Mouse (Mus musculus): ENCODE results near the gene Mtfr2.
A peak's percentile ranks its signal among the peaks of the same experiment; 100 is the strongest.

The Mtfr2 gene

DNA sequence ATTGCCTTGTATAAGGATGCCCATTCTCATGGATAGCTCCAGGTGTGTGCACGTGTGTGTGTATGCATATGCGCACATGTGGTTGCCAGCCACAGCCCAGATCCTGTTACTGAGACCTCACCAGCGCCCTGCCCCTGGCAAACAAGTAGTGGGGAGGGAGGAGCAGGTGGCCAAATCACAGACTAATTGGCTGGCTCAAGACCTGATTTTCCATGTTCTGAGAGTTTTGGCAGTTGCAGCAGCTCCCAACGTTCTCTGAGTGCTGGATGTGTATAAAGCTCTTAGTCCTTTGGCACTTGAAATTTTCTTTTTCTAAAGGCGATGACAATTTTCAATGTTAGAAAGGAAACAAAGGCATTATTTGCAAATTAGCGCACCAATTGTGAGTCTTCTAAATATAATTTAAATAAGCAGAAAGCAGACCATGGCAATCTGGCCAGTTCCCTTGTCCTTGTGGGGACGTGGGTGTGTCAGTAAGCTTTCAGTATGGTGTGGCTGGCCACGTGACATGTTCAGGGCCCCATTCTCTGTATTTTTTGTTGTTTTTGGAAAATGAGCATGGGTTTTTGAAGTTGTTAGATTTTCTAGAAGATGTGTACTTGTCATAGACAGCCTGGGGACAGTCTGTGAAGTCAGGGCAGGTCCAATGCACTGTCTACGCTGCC, 31.6 kb downstream of the Mtfr2 start:
- DNase-seq = no peak

DNA sequence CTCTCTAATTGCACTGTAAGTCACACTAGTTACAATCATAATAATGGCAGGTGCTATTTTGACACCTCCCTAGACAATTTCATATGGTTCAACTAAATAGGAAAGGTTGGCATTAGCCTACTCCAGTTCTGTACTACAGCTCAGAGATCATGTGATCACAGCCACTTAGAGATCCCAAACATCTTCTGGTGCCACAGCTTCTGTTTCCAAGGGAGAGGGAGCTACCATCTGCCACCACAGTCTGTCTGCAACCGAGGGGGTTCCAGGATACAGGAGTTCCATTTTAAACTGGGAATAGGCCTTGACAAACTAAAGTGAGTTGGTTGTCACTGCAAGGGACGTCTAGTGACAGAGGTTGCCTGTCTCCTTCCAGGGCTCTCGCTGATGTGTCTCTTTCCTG, 33.2 kb downstream of the Mtfr2 start:
- no peak for DNase-seq

DNA sequence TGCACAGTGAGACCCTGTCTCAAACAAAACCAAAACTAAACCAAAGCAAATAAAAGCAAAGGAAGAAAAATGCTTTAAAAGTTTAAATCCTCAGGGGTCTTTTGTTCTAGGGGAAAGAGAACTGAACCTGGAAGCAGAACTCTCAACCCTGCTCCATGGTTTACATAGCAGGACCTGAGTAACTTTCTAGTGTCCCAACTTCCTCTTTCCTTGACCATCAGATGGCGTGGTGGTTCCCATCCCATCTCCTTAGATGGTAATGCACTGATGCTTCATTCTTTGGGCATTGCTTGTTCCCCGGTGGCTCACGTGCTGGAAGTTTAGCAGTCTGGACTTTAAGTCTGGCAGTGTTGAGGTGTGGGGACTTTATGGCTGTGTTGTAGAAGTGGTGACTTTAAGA, 33.8 kb downstream of the Mtfr2 start:
- DNase-seq = no peak

DNA sequence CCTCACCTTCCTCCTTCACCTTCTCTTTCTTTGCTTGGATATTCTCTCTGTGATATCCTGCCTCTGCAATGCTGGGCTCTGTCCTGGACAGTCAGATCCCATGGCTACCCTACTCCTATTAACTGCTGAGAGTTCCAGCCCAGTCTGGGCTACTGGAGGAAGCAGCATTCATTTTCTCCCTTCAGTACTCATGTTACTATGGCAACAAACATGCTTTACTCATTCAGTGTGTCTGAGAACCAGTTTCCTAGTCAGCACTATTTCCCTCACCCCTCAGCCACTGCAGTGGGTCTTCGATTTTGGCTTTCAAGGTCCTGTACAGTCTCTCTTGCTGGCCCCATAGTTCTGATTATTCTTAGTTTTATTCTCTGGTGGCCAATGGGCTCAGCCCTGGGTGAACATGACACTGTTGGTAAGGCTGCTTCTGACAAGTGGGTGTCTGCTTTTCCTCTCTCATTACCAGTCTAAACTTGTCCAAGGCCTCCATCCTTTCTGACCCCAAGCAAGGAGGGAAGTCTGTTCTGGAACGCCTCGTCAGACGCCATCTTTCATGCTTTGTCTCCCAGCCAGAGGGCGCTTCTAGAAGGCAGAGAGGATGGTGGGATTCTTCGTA, 35.3 kb downstream of the Mtfr2 start:
- DNase-seq = no peak

DNA sequence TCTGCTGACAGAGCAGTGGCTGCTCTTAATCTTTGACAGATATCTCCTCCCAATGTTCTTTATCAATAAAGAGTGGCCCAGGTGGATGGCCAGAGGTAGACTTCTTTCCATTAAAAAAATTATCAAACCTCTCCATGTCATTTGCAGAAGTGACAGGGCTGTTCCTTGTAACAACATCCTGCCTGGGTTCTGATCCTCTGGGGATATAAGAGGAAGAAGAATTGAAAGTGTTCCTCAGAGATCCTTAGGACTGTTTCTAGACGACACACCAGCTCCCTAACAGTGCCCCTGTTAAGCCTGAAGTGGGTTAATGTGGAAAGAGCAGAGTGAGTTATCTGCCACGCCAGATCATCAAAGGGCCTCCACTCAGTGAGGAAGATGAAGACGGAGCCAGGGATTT, 43.0 kb downstream of the Mtfr2 start:
- DNase-seq = no peak

DNA sequence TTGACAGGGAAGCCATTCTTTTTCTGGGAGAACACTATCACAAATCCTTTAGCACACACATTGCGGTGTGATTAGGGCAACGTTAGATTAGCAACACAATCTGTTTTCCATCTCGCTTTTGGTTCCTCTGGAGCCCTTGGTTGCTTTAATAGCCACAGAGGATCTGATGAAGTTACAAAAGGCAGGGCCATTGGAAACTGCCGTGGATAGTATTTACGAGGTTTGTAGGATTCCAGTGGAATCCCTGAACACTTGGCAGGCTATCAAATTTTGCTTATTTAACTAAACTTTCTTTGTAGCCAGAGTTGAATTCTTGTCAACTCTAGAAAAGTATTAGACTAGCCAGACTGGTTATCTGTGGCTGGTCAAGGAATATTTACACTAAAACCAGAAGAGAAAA, 47.2 kb downstream of the Mtfr2 start:
- no peak for DNase-seq

DNA sequence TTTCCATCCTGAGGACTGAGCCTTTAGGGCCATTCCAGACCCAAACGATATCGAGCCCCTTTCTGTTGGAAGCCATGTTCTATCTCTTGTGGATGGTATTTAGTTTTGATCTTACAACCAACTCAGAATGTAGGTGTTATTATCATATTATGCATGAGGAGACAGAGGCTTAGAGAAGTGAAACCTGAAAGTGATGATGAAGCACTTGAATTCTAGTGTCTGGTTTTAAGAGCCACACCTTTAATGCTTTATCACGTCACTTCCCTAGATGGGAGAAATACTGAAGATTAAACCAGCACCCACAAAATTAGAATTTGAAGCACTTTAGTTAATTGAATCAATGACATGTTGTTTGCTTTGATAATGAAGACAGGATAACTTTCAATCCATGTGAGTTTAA, 48.2 kb downstream of the Mtfr2 start:
- no peak for DNase-seq

DNA sequence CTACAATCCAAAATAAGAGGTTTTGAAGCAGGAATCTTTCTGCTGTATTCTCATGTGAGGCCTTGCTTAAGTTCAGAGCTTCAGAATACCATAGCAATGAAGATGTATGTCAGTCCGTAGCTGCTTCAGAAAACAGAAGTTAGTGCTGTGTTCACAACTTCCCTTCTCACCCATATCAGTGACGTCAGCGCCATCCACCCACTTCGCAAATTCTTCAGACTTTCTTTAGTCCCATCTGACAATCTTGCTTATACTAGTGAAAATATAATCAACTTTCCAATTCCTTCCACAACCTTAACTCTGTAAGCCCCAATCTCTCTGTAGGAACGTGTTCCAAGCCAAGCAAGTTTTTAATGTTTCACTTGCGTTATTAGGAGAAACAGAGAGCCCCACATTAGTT, 50.7 kb downstream of the Mtfr2 start:
- no peak for DNase-seq

DNA sequence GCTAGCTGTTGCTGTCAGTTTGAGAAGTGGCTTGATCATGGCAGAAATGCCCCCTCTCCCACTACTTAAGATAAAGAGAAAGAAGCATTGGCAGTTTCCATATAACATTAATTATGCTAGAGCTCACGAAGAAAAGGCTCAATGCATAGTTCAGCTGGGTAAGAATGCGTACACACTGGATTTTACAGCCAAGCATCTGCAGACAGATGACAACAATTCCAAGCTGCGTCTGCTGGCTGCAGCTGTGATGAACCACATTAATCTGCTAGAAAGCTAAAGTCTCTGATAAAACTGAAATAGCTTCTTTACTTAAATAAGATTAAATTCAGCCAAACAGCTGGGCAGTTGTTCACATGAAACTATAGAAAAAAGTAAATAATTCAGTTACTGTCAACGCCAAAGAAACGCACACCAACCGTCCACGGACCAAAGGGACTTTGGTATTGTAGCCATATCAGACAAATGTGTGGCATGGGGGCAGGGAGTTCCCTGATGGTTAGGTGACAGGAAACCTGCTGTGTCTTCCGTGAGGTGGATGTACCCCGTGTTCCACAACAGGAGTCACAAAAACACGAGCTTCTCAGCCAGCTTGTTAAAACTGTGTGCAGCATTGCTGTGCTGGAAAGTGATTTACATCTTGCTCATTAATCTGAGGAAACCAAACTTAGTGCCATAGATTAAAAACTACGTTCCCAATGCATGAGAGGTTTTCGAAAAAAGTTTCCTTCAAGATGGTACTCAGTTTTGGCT, 51.2 kb downstream of the Mtfr2 start:
- DNase-seq = no peak

DNA sequence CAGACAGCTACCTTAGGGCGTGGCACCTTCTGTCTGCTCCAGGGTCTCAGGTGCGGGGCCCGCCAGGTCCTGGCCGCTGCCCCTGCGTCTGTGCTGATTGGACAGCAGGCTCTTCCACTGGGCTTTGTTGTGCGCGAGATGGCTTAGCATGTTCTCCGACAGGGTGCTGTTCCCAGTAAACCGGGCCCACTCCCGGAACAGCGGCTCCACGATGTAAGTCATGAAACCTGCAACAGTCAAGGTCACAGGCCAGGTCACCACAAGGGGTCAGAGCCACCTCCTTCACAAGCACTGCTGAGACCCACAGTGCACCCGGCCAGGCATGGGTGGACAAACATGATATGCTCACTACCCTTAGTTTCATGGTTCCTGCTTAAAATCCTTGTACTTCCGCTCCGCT, 52.8 kb downstream of the Mtfr2 start:
- DNase-seq = no peak

DNA sequence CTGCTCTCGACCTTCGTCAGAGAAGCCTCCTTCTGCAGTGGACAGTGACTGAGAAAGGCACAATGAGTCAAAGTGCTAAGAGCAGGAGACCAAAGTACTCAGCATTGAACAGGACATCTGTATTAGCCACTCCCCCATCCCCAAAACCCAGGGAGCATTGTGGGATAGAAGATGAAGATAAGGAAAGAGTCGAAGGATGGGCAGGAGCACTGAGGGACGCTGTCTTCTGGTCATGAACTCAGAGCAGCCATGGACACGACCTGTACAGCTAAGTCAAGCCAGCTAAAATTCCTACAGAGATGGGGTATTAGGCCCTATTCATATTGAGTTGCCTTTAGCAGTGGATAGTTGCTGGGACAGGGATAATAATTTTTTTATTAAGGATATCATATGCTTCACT, 55.4 kb downstream of the Mtfr2 start:
- DNase-seq = no peak

DNA sequence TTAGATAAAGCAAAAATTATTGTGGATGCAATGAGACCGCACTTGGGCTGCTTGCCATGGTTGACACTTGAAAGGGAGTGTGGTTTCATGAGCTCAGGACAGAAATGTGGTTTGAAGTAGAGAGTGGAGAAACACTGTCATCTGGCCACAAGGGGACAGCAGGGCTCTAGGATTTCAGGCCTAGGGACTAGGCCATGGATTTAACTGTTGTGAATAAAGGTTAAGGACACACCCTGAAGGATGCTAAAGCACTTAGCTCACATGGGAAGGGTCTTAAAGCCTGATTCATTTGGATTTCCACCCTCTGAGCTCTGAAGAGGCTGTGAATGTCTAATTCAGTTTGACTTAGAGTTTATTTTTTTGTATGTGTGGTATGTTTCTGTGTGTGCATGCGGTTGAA, 57.9 kb downstream of the Mtfr2 start:
- peak; percentile 58 for DNase-seq

DNA sequence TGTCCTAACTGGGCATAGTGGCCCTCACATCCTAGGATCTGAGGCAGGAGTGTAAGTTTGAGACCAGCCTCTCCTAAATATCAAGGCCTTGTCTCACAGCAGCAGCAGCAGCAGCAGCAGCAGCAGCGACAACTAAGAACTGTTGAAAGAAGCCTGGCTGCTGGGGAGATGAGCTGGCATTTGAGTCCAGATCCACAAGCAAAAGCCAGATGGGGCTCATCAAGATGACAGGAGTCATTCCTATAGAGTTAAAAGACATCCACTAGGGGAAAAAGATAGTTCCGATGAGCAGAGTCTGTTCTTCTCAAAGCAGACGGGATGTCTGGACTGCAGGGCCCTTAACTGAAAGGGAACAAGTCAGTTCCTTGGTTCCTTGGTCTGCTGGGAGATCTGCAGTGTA, 60.8 kb downstream of the Mtfr2 start:
- DNase-seq = peak; percentile 23

DNA sequence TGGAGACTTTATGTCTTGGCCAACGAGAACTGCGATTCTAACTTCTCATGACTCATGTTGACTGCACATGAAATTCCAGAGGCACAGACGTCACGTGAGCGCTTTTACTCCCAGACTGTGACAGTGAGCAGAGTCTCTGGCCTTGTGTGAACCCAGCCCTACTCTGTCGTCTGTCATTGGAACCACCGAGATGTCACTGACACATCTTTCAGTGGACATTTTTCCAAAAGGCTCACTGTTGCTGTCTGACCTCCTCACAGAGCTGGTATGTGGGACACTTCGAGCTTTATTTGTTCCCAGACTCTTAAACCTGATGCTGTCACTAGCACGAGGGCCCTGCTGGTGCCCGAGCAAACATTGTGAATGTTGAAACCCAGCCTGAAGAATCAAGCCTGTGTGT, 61.6 kb downstream of the Mtfr2 start:
- DNase-seq = no peak

Measured in kidney, postnatal 14 days (tissue).